Mouse (Mus musculus): ENCODE results near the gene Cdk19. TPM values are rescaled to one million over a fixed set of nuclear protein-coding genes. Genes with fewer than 3 reads are reported as not detected.

Gene Cdk19
- polyA plus RNA-seq, 1 experiment: 2.8 TPM

GRCm38 (mm10) chr10:40461362-40461761 lies 122.0 kb downstream of the Cdk19 start:
- H3K4me3 ChIP-seq (ENCODE audit: low read depth, low read length): no peak overlapping the region
- no peaks in the 10 kb centered on the region for H3K27me3 ChIP-seq (ENCODE audit: control insufficient read depth, insufficient read depth, low read length)
- 37% methylated on average over 6 of the region's 6 CpGs for WGBS
- H3K36me3 ChIP-seq (ENCODE audit: control insufficient read depth, insufficient read depth, low read length): peaks cover 2% of the 10 kb centered on the region; the same call in 1 of the 2 replicates
- H3K27ac ChIP-seq (ENCODE audit: insufficient read depth, low read depth, low read length): 0 out of 2 replicates have a peak overlapping the region, but pooled peaks have one; percentile 27
- H3K4me1 ChIP-seq (ENCODE audit: control insufficient read depth, insufficient read depth, insufficient read length, low read length): peaks cover 13% of the 10 kb centered on the region
- TF ChIP-seq CTCF (IDR thresholded peaks at IDR 0.05; ENCODE audit: extremely low read depth, insufficient read length, insufficient replicate concordance, low read depth, low read length): no peak
- TF ChIP-seq POLR2A (IDR thresholded peaks at IDR 0.05; ENCODE audit: low read depth, low read length): no peak

GRCm38 (mm10) chr10:40462257-40462656 lies 122.9 kb downstream of the Cdk19 start:
- Histone ChIP-seq H3K27ac (ENCODE audit: insufficient read depth, low read depth, low read length) (peak overlapping the region; percentile 43; the same call in 1 of the 2 replicates), H3K4me3 (ENCODE audit: low read depth, low read length) (no peak overlapping the region), H3K36me3 (ENCODE audit: control insufficient read depth, insufficient read depth, low read length) (peaks cover 2% of the 10 kb centered on the region; the same call in 1 of the 2 replicates), H3K27me3 (ENCODE audit: control insufficient read depth, insufficient read depth, low read length) (no peaks in the 10 kb centered on the region), H3K4me1 (ENCODE audit: control insufficient read depth, insufficient read depth, insufficient read length, low read length) (peaks cover 13% of the 10 kb centered on the region)
- WGBS: 38% methylated on average over 3 of the region's 3 CpGs
- TF ChIP-seq CTCF (IDR thresholded peaks at IDR 0.05; ENCODE audit: extremely low read depth, insufficient read length, insufficient replicate concordance, low read depth, low read length): no peak
- TF ChIP-seq POLR2A (IDR thresholded peaks at IDR 0.05; ENCODE audit: low read depth, low read length): no peak

- no peak overlapping the region for H3K4me3 ChIP-seq (ENCODE audit: low read depth, low read length)
- TF ChIP-seq CTCF (IDR thresholded peaks at IDR 0.05; ENCODE audit: extremely low read depth, insufficient read length, insufficient replicate concordance, low read depth, low read length) (no peak), POLR2A (IDR thresholded peaks at IDR 0.05; ENCODE audit: low read depth, low read length) (no peak)
- peaks cover 4% of the 10 kb centered on the region for H3K4me1 ChIP-seq (ENCODE audit: control insufficient read depth, insufficient read depth, insufficient read length, low read length)
- 80% methylated on average over 8 of the region's 8 CpGs for WGBS
- peaks cover 9% of the 10 kb centered on the region for H3K36me3 ChIP-seq (ENCODE audit: control insufficient read depth, insufficient read depth, low read length)
- no peak overlapping the region for H3K27ac ChIP-seq (ENCODE audit: insufficient read depth, low read depth, low read length)
- no peaks in the 10 kb centered on the region for H3K27me3 ChIP-seq (ENCODE audit: control insufficient read depth, insufficient read depth, low read length)
Measured at GRCm38 (mm10) chr10:40467174-40467911, 128.0 kb downstream of the Cdk19 start.

GRCm38 (mm10) chr10:40467912-40468254 lies 128.5 kb downstream of the Cdk19 start:
- Histone ChIP-seq H3K4me3 (ENCODE audit: low read depth, low read length) (no peak overlapping the region), H3K27ac (ENCODE audit: insufficient read depth, low read depth, low read length) (no peak overlapping the region), H3K4me1 (ENCODE audit: control insufficient read depth, insufficient read depth, insufficient read length, low read length) (peaks cover 3% of the 10 kb centered on the region), H3K27me3 (ENCODE audit: control insufficient read depth, insufficient read depth, low read length) (no peaks in the 10 kb centered on the region), H3K36me3 (ENCODE audit: control insufficient read depth, insufficient read depth, low read length) (peaks cover 9% of the 10 kb centered on the region)
- 83% methylated on average over 1 of the region's 1 CpGs for WGBS
- TF ChIP-seq CTCF (IDR thresholded peaks at IDR 0.05; ENCODE audit: extremely low read depth, insufficient read length, insufficient replicate concordance, low read depth, low read length) (no peak), POLR2A (IDR thresholded peaks at IDR 0.05; ENCODE audit: low read depth, low read length) (no peak)

- H3K36me3 ChIP-seq (ENCODE audit: control insufficient read depth, insufficient read depth, low read length): peaks cover 9% of the 10 kb centered on the region
- TF ChIP-seq POLR2A (IDR thresholded peaks at IDR 0.05; ENCODE audit: low read depth, low read length) (no peak), CTCF (IDR thresholded peaks at IDR 0.05; ENCODE audit: extremely low read depth, insufficient read length, insufficient replicate concordance, low read depth, low read length) (no peak)
- 86% methylated on average over 2 of the region's 2 CpGs for WGBS
- H3K4me1 ChIP-seq (ENCODE audit: control insufficient read depth, insufficient read depth, insufficient read length, low read length): peaks cover 3% of the 10 kb centered on the region
- no peak overlapping the region for H3K4me3 ChIP-seq (ENCODE audit: low read depth, low read length)
- H3K27ac ChIP-seq (ENCODE audit: insufficient read depth, low read depth, low read length): no peak overlapping the region
- no peaks in the 10 kb centered on the region for H3K27me3 ChIP-seq (ENCODE audit: control insufficient read depth, insufficient read depth, low read length)
Measured at GRCm38 (mm10) chr10:40469145-40469544, 129.8 kb downstream of the Cdk19 start.

GRCm38 (mm10) chr10:40476535-40477285 lies 137.3 kb downstream of the Cdk19 start:
- H3K27ac ChIP-seq (ENCODE audit: insufficient read depth, low read depth, low read length): peak overlapping the region; percentile 82
- TF ChIP-seq POLR2A (IDR thresholded peaks at IDR 0.05; ENCODE audit: low read depth, low read length) (no peak), CTCF (IDR thresholded peaks at IDR 0.05; ENCODE audit: extremely low read depth, insufficient read length, insufficient replicate concordance, low read depth, low read length) (no peak)
- peaks cover 10% of the 10 kb centered on the region for H3K4me1 ChIP-seq (ENCODE audit: control insufficient read depth, insufficient read depth, insufficient read length, low read length)
- H3K36me3 ChIP-seq (ENCODE audit: control insufficient read depth, insufficient read depth, low read length): peaks cover 6% of the 10 kb centered on the region
- no peaks in the 10 kb centered on the region for H3K27me3 ChIP-seq (ENCODE audit: control insufficient read depth, insufficient read depth, low read length)
- whole genome bisulfite sequencing: 20% methylated on average over 5 of the region's 5 CpGs
- H3K4me3 ChIP-seq (ENCODE audit: low read depth, low read length): no peak overlapping the region
